In genomic region chr15:79935654-79936373, GRCm38 (mm10) we compare ENCODE assay signal across 25 mouse cellular contexts. TPM values are rescaled to one million over a fixed set of nuclear protein-coding genes. Genes with fewer than 3 reads are reported as not detected.
A peak's percentile ranks its signal among the peaks of the same experiment; 100 is the strongest.
DNase-seq lines count a peak whose midpoint lies in the region; ATAC-seq and TF ChIP-seq lines count a peak whose summit lies in the region.
"Had no signal": no experiment of that assay in that cellular context is flagged by ENCODE, and none has a peak within 500 bp of the region (broad histone marks: within the 10 kb centered on the region; RNA-seq: fewer than 3 reads in every experiment).

No protein-coding gene starts in this region.

- H3K4me3 ChIP-seq in lung, embryonic 14.5 days (ENCODE audit: low read depth, low read length): no peak overlapping the region
- H3K4me3 ChIP-seq in lung, adult 2 months (replicated peaks; ENCODE audit: extremely low read depth, low read depth, low read length): no peak overlapping the region
- H3K4me3 ChIP-seq in lung, embryonic 16.5 days (ENCODE audit: low read length): no peak overlapping the region
- no peak overlapping the region for H3K4me3 ChIP-seq in liver, postnatal 0 days (ENCODE audit: low read depth, low read length)
- H3K4me3 ChIP-seq: forebrain, embryonic 13.5 days; heart, embryonic 10.5 days; kidney, embryonic 15.5 days; liver, embryonic 13.5 days had no signal

- H3K27ac ChIP-seq in lung, embryonic 14.5 days (ENCODE audit: low read depth): no peak overlapping the region
- peak overlapping the region; percentile 43; the same call in 1 of the 2 replicates for H3K27ac ChIP-seq in lung, embryonic 16.5 days (ENCODE audit: low read length)
- no peak overlapping the region for H3K27ac ChIP-seq in liver, postnatal 0 days (ENCODE audit: low read depth)
- H3K27ac ChIP-seq: forebrain, embryonic 13.5 days; heart, embryonic 10.5 days; hindbrain, postnatal 0 days; kidney, embryonic 15.5 days; liver, embryonic 13.5 days; midbrain, embryonic 10.5 days; stomach, postnatal 0 days had no signal

- TF ChIP-seq POLR2A in lung, adult 2 months (IDR thresholded peaks at IDR 0.05; ENCODE audit: borderline replicate concordance, extremely low read depth, low read depth, low read length): no peak

- H3K4me1 ChIP-seq in lung, embryonic 14.5 days (ENCODE audit: insufficient read depth): peaks cover 7% of the 10 kb centered on the region; the same call in 1 of the 2 replicates
- H3K4me1 ChIP-seq in lung, adult 2 months (ENCODE audit: control insufficient read depth, insufficient read depth, low read length): peaks cover 8% of the 10 kb centered on the region; the same call in 1 of the 2 replicates
- peaks cover 19% of the 10 kb centered on the region for H3K4me1 ChIP-seq in lung, embryonic 16.5 days (replicated peaks; ENCODE audit: control insufficient read depth, insufficient read depth, low read length)
- peaks cover 18% of the 10 kb centered on the region for H3K4me1 ChIP-seq in liver, postnatal 0 days (ENCODE audit: insufficient read depth)

- no peak for TF ChIP-seq EP300 in liver, postnatal 0 days (IDR thresholded peaks at IDR 0.05; ENCODE audit: low read depth)

- H3K36me3 ChIP-seq in lung, embryonic 14.5 days (ENCODE audit: insufficient read depth): no peaks in the 10 kb centered on the region
- no peaks in the 10 kb centered on the region for H3K36me3 ChIP-seq in lung, embryonic 16.5 days (ENCODE audit: control insufficient read depth, insufficient read depth, low read length)
- H3K36me3 ChIP-seq in liver, postnatal 0 days (replicated peaks; ENCODE audit: insufficient read depth, low read length): no peaks in the 10 kb centered on the region
- H3K36me3 ChIP-seq: G1E; heart, embryonic 10.5 days; kidney, embryonic 15.5 days; liver, embryonic 13.5 days; midbrain, embryonic 10.5 days had no signal

- H3K9me3 ChIP-seq in lung, embryonic 14.5 days (ENCODE audit: low read depth, low read length): no peaks in the 10 kb centered on the region
- H3K9me3 ChIP-seq in lung, embryonic 16.5 days (ENCODE audit: control insufficient read depth, low read length): no peaks in the 10 kb centered on the region
- no peaks in the 10 kb centered on the region for H3K9me3 ChIP-seq in liver, postnatal 0 days (ENCODE audit: low read length)
- H3K9me3 ChIP-seq: forebrain, embryonic 13.5 days; G1E; heart, embryonic 10.5 days; kidney, embryonic 15.5 days; liver, embryonic 13.5 days; midbrain, embryonic 10.5 days had no signal

- peak; percentile 57 for DNase-seq in lung, embryonic 14.5 days
- no peak for DNase-seq in lung, adult 2 months
- peak; percentile 83 for DNase-seq in NIH3T3 (ENCODE audit: low read depth)
- DNase-seq in liver, postnatal 0 days: no peak
- no peak for DNase-seq in right cerebral cortex, postnatal 25 days
- DNase-seq in heart, adult 8-10 months (ENCODE audit: low spot score): no peak
- no peak for DNase-seq in right cerebral cortex, postnatal 14 days
- DNase-seq: adrenal gland, adult 2 months; cerebellum, adult 18-20 months; cerebellum, postnatal 14 days; kidney, postnatal 36 days; liver, embryonic 13.5 days; right cerebral cortex, adult 18-20 months; thymus, adult 2 months; thymus, postnatal 4 days had no signal

- H3K27me3 ChIP-seq in lung, embryonic 14.5 days (ENCODE audit: insufficient read depth, low read length): peaks cover 43% of the 10 kb centered on the region
- H3K27me3 ChIP-seq in lung, embryonic 16.5 days (ENCODE audit: control insufficient read depth, insufficient read depth, low read depth, low read length): peaks cover 19% of the 10 kb centered on the region
- peaks cover 46% of the 10 kb centered on the region for H3K27me3 ChIP-seq in liver, postnatal 0 days (ENCODE audit: insufficient read depth, low read length)

- no peak overlapping the region for H3K9ac ChIP-seq in lung, embryonic 14.5 days
- H3K9ac ChIP-seq in lung, embryonic 16.5 days (ENCODE audit: low read length): no peak overlapping the region
- H3K9ac ChIP-seq in liver, postnatal 0 days (replicated peaks): no peak overlapping the region
- H3K9ac ChIP-seq: forebrain, embryonic 13.5 days; kidney, embryonic 15.5 days; liver, embryonic 13.5 days had no signal

- no peak overlapping the region for H3K4me2 ChIP-seq in lung, embryonic 14.5 days
- H3K4me2 ChIP-seq in lung, embryonic 16.5 days (ENCODE audit: low read depth, low read length): no peak overlapping the region
- no peak overlapping the region for H3K4me2 ChIP-seq in liver, postnatal 0 days (ENCODE audit: low read depth, low read length)
- H3K4me2 ChIP-seq: kidney, embryonic 15.5 days; liver, embryonic 13.5 days had no signal

- 20% methylated on average over 9 of the region's 9 CpGs for WGBS in lung, embryonic 14.5 days
- 41% methylated on average over 9 of the region's 9 CpGs for WGBS in lung, adult 2 months
- WGBS in lung, embryonic 16.5 days: 20% methylated on average over 9 of the region's 9 CpGs
- 39% methylated on average over 9 of the region's 9 CpGs for WGBS in liver, postnatal 0 days (ENCODE audit: insufficient replicate concordance)

- no peak for ATAC-seq in lung, embryonic 14.5 days (ENCODE audit: insufficient read depth)
- peak; percentile 63 for ATAC-seq in lung, embryonic 16.5 days (ENCODE audit: low read depth)
- ATAC-seq in liver, postnatal 0 days: no peak
- ATAC-seq: forebrain, embryonic 13.5 days; hindbrain, postnatal 0 days; intestine, postnatal 0 days; midbrain, embryonic 16.5 days had no signal

- TF ChIP-seq CTCF in lung, embryonic 14.5 days (IDR thresholded peaks at IDR 0.05; ENCODE audit: low read depth): no peak
- TF ChIP-seq CTCF in lung, adult 2 months (IDR thresholded peaks at IDR 0.05; ENCODE audit: insufficient read depth, low read length): no peak
- no peak for TF ChIP-seq CTCF in liver, postnatal 0 days (IDR thresholded peaks at IDR 0.05; ENCODE audit: low read depth)

RNA-seq across cellular contexts. Expression of gene Cbx7, which starts 35.1 kb away (rescaled TPM):
- 2.3 TPM in 2 replicates for polyA plus RNA-seq in lung, embryonic 14.5 days (2014; fragmentation: Nextera tagmentation; extraction: Ambion mirVana)
- polyA plus RNA-seq in lung, adult 2 months (2012; rRNA removed): 72.5 and 75.9 TPM in 2 replicates
- 3.1 and 4.3 TPM in 2 replicates for polyA plus RNA-seq in lung, embryonic 16.5 days (2015; fragmentation: Nextera tagmentation; extraction: Ambion mirVana)
- 1.0 and 1.2 TPM in 2 replicates for polyA plus RNA-seq in liver, postnatal 0 days (2015; fragmentation: Nextera tagmentation; extraction: Ambion mirVana)
- 10 to 100 TPM; 18.7 to 28.2 (median 21.1) TPM for total RNA-seq in heart, adult 8-10 months (2022)

RNA-seq across cellular contexts. Expression of gene Apobec3, which starts 44.4 kb away (rescaled TPM):
- 19.8 and 23.2 TPM in 2 replicates for polyA plus RNA-seq in lung, embryonic 14.5 days (2014; fragmentation: Nextera tagmentation; extraction: Ambion mirVana)
- 29.7 and 36.7 TPM in 2 replicates for polyA plus RNA-seq in lung, adult 2 months (2012; rRNA removed)
- 43.2 and 52.8 TPM in 2 replicates for polyA plus RNA-seq in lung, embryonic 16.5 days (2015; fragmentation: Nextera tagmentation; extraction: Ambion mirVana)
- 34.6 and 38.1 TPM in 2 replicates for polyA plus RNA-seq in liver, postnatal 0 days (2015; fragmentation: Nextera tagmentation; extraction: Ambion mirVana)
- 1 to 10 TPM; 7.2 to 8.4 (median 8.0) TPM for total RNA-seq in heart, adult 8-10 months (2022)

Comparison
In these comparisons a context has a peak if more than half of its experiments do, and no peak if none do; other contexts are left out.
1. DNase-seq: peak in lung, embryonic 14.5 days (single experiment) and NIH3T3 (single experiment); none in lung, adult 2 months (single experiment), liver, postnatal 0 days (single experiment), right cerebral cortex, postnatal 25 days (single experiment), heart, adult 8-10 months (single experiment) and right cerebral cortex, postnatal 14 days (single experiment).
2. RNA of gene Cbx7, which starts 35.1 kb away (polyA plus RNA-seq): 72.5 to 75.9 TPM in lung, adult 2 months; 3.1 to 4.3 TPM in lung, embryonic 16.5 days, 2.3 TPM in lung, embryonic 14.5 days and 1.0 to 1.2 TPM in liver, postnatal 0 days; every median in the first group is over 10 times any median in the second.